Mouse (Mus musculus): ENCODE results near the gene Fbxl8. TPM values are rescaled to one million over a fixed set of nuclear protein-coding genes. Genes with fewer than 3 reads are reported as not detected.

Gene Fbxl8
- polyA plus RNA-seq, 1 experiment from 2014 or later = 0.66 TPM

- H3K4me1 ChIP-seq (ENCODE audit: control insufficient read depth, insufficient read depth, low read length) = 0 out of 2 replicates have a peak, but pooled peaks cover 10% of the 10 kb centered on the region
- no peaks in the 10 kb centered on the region for H3K9me3 ChIP-seq (ENCODE audit: control insufficient read depth, low read length)
- H3K27me3 ChIP-seq (ENCODE audit: control insufficient read depth, insufficient read depth, low read length) = peaks cover 11% of the 10 kb centered on the region
- H3K36me3 ChIP-seq (ENCODE audit: control insufficient read depth, insufficient read depth, low read length) = no peaks in the 10 kb centered on the region
- H3K4me3 ChIP-seq (ENCODE audit: low read depth, low read length) = no peak overlapping the region
- WGBS = 74% methylated on average over 7 of the region's 7 CpGs
- no peak for ATAC-seq (ENCODE audit: insufficient read depth, low FRiP score, low TSS enrichment)
- H3K4me2 ChIP-seq (ENCODE audit: low read depth) = no peak overlapping the region
- no peak overlapping the region for H3K9ac ChIP-seq (ENCODE audit: low read length)
- no peak overlapping the region for H3K27ac ChIP-seq (ENCODE audit: low read depth, low read length)
- DNase-seq (ENCODE audit: low spot score) = no peak
Observed at GRCm38 (mm10) chr8:105292471-105292870, 28.0 kb downstream of the Fbxl8 start.

DNA sequence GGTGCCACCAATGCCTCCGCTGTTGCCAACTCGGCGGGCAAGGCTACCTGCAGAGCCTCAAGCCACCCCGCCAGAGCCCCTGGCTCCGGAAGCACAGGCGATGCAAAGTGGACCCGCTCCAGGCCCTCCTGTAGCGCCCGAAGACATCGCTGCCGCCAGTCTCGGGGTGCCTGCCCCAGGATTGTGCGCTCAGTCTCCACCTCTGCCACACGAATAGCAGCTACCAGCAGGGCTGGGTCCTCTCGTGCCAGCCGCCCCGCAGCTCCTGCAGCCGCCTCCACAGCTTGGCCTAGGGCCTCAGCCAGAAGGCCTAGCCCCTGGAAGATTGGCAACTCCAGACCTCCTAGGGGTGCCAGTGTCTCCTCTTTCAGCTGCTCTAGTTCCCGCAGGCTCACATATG, 29.0 kb downstream of the Fbxl8 start:
- no peak for DNase-seq (ENCODE audit: low spot score)
- H3K9ac ChIP-seq (ENCODE audit: low read length) = no peak overlapping the region
- WGBS = 67% methylated on average over 19 of the region's 19 CpGs
- ATAC-seq (ENCODE audit: insufficient read depth, low FRiP score, low TSS enrichment) = no peak
- H3K27me3 ChIP-seq (ENCODE audit: control insufficient read depth, insufficient read depth, low read length) = peaks cover 11% of the 10 kb centered on the region
- no peak overlapping the region for H3K27ac ChIP-seq (ENCODE audit: low read depth, low read length)
- no peaks in the 10 kb centered on the region for H3K9me3 ChIP-seq (ENCODE audit: control insufficient read depth, low read length)
- no peak overlapping the region for H3K4me3 ChIP-seq (ENCODE audit: low read depth, low read length)
- peaks cover 11% of the 10 kb centered on the region for H3K4me1 ChIP-seq (ENCODE audit: control insufficient read depth, insufficient read depth, low read length)
- H3K36me3 ChIP-seq (ENCODE audit: control insufficient read depth, insufficient read depth, low read length) = no peaks in the 10 kb centered on the region
- no peak overlapping the region for H3K4me2 ChIP-seq (ENCODE audit: low read depth)

DNA sequence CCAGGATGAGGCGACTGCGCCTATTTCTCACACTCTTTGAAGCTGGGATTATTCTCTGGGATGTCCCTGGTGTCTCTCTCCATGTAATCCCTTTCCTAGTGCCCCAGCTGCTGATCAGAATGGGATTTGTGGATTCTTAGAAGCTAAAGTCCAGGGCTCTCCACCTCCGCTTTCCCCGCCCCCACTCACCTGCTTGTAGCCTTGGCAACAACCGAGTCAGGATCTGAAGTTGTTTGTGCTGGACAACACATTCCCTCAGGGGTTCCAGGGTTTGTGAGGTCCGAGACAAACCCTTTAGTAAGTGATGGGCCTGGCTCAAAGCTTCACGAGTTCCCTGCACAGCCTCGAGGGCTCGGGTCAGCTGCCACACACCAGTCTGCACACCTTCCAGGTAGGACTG, 30.3 kb downstream of the Fbxl8 start:
- no peak for ATAC-seq (ENCODE audit: insufficient read depth, low FRiP score, low TSS enrichment)
- DNase-seq (ENCODE audit: low spot score) = no peak

DNA sequence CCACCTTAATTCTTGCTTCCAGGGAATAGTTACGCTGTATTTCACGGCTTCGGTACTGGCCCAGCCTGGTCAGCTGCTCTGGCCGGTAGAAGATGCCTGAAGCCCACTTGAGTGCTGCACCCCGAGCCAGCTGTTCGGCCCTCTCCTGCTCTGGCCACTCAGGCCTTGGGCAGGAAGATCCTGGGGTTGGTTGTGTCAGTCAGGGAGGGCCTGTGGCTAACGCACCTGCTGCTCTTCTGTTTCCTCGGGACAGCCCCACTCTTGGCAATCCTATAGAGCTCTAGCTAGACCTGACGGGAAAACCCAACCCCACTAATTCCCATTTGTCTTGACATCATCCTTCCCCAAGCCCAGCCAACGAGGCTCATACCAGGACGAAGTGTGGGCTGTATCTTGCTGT, 30.8 kb downstream of the Fbxl8 start:
- Histone ChIP-seq H3K9me3 (ENCODE audit: control insufficient read depth, low read length) (no peaks in the 10 kb centered on the region), H3K4me3 (ENCODE audit: low read depth, low read length) (no peak overlapping the region), H3K27ac (ENCODE audit: low read depth, low read length) (no peak overlapping the region), H3K36me3 (ENCODE audit: control insufficient read depth, insufficient read depth, low read length) (peaks cover 2% of the 10 kb centered on the region; the same call in 1 of the 2 replicates), H3K9ac (ENCODE audit: low read length) (no peak overlapping the region), H3K4me1 (ENCODE audit: control insufficient read depth, insufficient read depth, low read length) (peaks cover 12% of the 10 kb centered on the region), H3K27me3 (ENCODE audit: control insufficient read depth, insufficient read depth, low read length) (peaks cover 7% of the 10 kb centered on the region), H3K4me2 (ENCODE audit: low read depth) (no peak overlapping the region)
- WGBS = 75% methylated on average over 11 of the region's 11 CpGs
- DNase-seq (ENCODE audit: low spot score) (no peak), ATAC-seq (ENCODE audit: insufficient read depth, low FRiP score, low TSS enrichment) (no peak)

More for the DNA sequence above, 30.3 kb downstream of the Fbxl8 start:
- Histone ChIP-seq H3K27ac (ENCODE audit: low read depth, low read length) (no peak overlapping the region), H3K9me3 (ENCODE audit: control insufficient read depth, low read length) (no peaks in the 10 kb centered on the region), H3K4me3 (ENCODE audit: low read depth, low read length) (no peak overlapping the region), H3K27me3 (ENCODE audit: control insufficient read depth, insufficient read depth, low read length) (peaks cover 11% of the 10 kb centered on the region), H3K36me3 (ENCODE audit: control insufficient read depth, insufficient read depth, low read length) (no peaks in the 10 kb centered on the region), H3K4me2 (ENCODE audit: low read depth) (no peak overlapping the region), H3K4me1 (ENCODE audit: control insufficient read depth, insufficient read depth, low read length) (peaks cover 15% of the 10 kb centered on the region), H3K9ac (ENCODE audit: low read length) (no peak overlapping the region)
- 70% methylated on average over 9 of the region's 9 CpGs for WGBS

DNA sequence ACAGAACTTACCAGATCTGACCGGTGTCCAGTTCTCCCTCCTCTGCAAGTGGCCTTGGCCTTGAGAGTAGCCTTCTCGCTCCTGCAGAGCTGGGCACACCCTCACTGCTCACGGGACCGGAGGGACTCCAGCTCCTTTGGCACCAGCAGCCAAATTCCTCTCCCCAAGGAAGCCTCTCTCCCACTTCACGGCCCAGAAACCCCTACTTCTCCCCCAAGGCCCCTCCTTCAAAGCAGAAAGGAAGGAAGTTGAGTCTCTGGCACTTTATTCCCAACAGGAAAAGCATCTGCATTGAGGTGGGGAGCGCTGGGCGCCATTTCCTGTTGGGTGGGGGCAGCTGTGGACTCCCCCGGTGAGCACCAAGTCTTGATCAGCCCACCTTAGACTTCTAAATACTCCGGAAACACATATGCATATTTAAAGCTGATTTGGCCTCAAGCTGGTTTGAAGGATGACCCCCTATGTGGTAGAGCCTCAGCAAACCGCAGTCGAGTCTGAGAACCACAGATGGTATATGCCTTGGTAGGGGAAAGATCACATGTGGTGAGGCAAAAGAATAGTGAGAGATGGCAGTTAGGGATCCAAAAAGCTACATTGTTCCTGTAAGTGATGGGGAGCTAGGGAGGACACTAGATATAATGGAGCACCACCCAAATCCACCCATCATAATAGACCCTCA, 31.6 kb downstream of the Fbxl8 start, which contains the start of gene Exoc3l:
Gene Exoc3l, minus strand, starts transcription at position 207 of the 679 bp plus-strand sequence.
- H3K9me3 ChIP-seq (ENCODE audit: control insufficient read depth, low read length) = no peaks in the 10 kb centered on the region
- WGBS = 60% methylated on average over 11 of the region's 11 CpGs
- no peak within 1 kb of the TSS for H3K9ac ChIP-seq (ENCODE audit: low read length)
- H3K27me3 ChIP-seq (ENCODE audit: control insufficient read depth, insufficient read depth, low read length) = no peaks in the 10 kb centered on the region
- H3K4me3 ChIP-seq (ENCODE audit: low read depth, low read length) = peak within 1 kb of the TSS; percentile 97; the same call in 1 of the 2 replicates
- peaks cover 6% of the 10 kb centered on the region for H3K36me3 ChIP-seq (ENCODE audit: control insufficient read depth, insufficient read depth, low read length)
- no peak within 1 kb of the TSS for H3K27ac ChIP-seq (ENCODE audit: low read depth, low read length)
- peaks cover 9% of the 10 kb centered on the region for H3K4me1 ChIP-seq (ENCODE audit: control insufficient read depth, insufficient read depth, low read length)
- ATAC-seq (ENCODE audit: insufficient read depth, low FRiP score, low TSS enrichment) = no peak
- no peak for DNase-seq (ENCODE audit: low spot score)
- peak within 1 kb of the TSS; percentile 97; the same call in 1 of the 2 replicates for H3K4me2 ChIP-seq (ENCODE audit: low read depth)

GRCm38 (mm10) chr8:105297511-105298192, 33.2 kb downstream of the Fbxl8 start, which contains the start of gene E2f4:
Gene E2f4, plus strand, starts transcription at chr8:105297663.
- Histone ChIP-seq H3K4me3 (ENCODE audit: low read depth, low read length) (peak within 1 kb of the TSS; percentile 97), H3K36me3 (ENCODE audit: control insufficient read depth, insufficient read depth, low read length) (peaks cover 9% of the 10 kb centered on the region), H3K4me1 (ENCODE audit: control insufficient read depth, insufficient read depth, low read length) (peaks cover 9% of the 10 kb centered on the region), H3K9me3 (ENCODE audit: control insufficient read depth, low read length) (no peaks in the 10 kb centered on the region), H3K27ac (ENCODE audit: low read depth, low read length) (0 out of 2 replicates have a peak within 1 kb of the TSS, but pooled peaks have one; percentile 21), H3K4me2 (ENCODE audit: low read depth) (peak within 1 kb of the TSS; percentile 97), H3K27me3 (ENCODE audit: control insufficient read depth, insufficient read depth, low read length) (no peaks in the 10 kb centered on the region), H3K9ac (ENCODE audit: low read length) (peak within 1 kb of the TSS; percentile 88)
- ATAC-seq (ENCODE audit: insufficient read depth, low FRiP score, low TSS enrichment) = peak; percentile 86
- DNase-seq (ENCODE audit: low spot score) = peak; percentile 92
- under 1% methylated on average over 58 of the region's 58 CpGs for WGBS

- Histone ChIP-seq H3K4me2 (ENCODE audit: low read depth) (peak overlapping the region; percentile 97), H3K9ac (ENCODE audit: low read length) (peak overlapping the region; percentile 88), H3K4me3 (ENCODE audit: low read depth, low read length) (peak overlapping the region; percentile 97), H3K27ac (ENCODE audit: low read depth, low read length) (no peak overlapping the region), H3K27me3 (ENCODE audit: control insufficient read depth, insufficient read depth, low read length) (no peaks in the 10 kb centered on the region), H3K4me1 (ENCODE audit: control insufficient read depth, insufficient read depth, low read length) (peaks cover 9% of the 10 kb centered on the region), H3K36me3 (ENCODE audit: control insufficient read depth, insufficient read depth, low read length) (peaks cover 11% of the 10 kb centered on the region), H3K9me3 (ENCODE audit: control insufficient read depth, low read length) (no peaks in the 10 kb centered on the region)
- no peak for ATAC-seq (ENCODE audit: insufficient read depth, low FRiP score, low TSS enrichment)
- 61% methylated on average over 18 of the region's 18 CpGs for WGBS
- DNase-seq (ENCODE audit: low spot score) = no peak
Observed at GRCm38 (mm10) chr8:105298351-105299252, 34.2 kb downstream of the Fbxl8 start.

- Histone ChIP-seq H3K9me3 (ENCODE audit: control insufficient read depth, low read length) (no peaks in the 10 kb centered on the region), H3K27me3 (ENCODE audit: control insufficient read depth, insufficient read depth, low read length) (no peaks in the 10 kb centered on the region), H3K27ac (ENCODE audit: low read depth, low read length) (no peak overlapping the region), H3K9ac (ENCODE audit: low read length) (no peak overlapping the region), H3K4me3 (ENCODE audit: low read depth, low read length) (no peak overlapping the region), H3K36me3 (ENCODE audit: control insufficient read depth, insufficient read depth, low read length) (peaks cover 11% of the 10 kb centered on the region), H3K4me1 (ENCODE audit: control insufficient read depth, insufficient read depth, low read length) (peaks cover 9% of the 10 kb centered on the region), H3K4me2 (ENCODE audit: low read depth) (no peak overlapping the region)
- ATAC-seq (ENCODE audit: insufficient read depth, low FRiP score, low TSS enrichment) (no peak), DNase-seq (ENCODE audit: low spot score) (no peak)
- 94% methylated on average over 8 of the region's 8 CpGs for WGBS
Observed at GRCm38 (mm10) chr8:105299962-105300361, 35.5 kb downstream of the Fbxl8 start.
